Mouse (Mus musculus): ENCODE results near the gene Gnb3.
"Not testable (repeated sequence)": the region's sequence is repeated elsewhere in the genome, so short reads cannot be mapped to it uniquely, and the experiment has no call there.

Gene Gnb3

DNA sequence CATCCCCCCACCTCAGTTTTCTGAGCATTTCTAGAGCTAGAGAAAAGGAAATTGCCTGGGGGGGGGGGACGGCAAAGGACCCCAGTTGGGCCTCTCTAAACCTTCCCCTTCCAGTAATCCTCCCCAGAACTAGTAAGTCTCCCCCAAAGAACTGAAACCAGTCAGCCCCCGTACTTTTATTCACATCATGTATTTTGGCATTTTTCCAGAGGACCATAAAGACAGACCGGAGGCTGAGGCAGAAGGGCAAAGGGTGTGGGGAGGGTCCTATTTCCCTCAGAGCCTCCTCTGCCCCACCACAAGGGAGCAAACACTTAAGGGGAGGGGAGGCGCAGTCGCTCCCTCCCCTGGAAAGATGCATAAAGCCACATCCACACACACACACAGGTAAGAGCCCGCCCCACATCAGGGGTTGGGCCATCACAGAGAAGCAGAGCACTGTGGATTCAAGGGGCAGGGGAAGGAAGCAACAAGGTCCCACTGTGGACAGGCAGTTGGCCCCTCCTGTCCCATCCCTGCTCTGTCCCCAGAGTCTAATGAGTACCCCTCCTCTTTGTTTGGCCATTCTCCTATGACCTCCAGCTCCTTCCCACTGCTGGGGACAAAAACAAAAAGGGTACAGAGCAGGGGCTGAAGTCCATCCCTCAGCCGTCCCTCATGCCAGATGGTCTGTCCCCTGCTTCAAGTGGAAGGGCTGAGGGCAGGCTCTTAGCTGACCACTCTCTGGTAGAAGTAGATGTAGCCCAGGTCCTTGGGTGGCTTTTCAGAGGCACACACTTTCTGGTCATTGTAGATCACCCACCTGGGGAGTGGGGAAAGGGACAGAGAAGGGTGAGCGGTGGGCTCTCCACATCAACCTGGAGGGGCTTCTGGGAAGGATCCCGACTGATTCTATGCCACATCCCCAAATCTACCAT is 25.0 kb downstream of the Gnb3 start:
- peak in 1 of 2 experiments; percentile 17 for DNase-seq

DNA sequence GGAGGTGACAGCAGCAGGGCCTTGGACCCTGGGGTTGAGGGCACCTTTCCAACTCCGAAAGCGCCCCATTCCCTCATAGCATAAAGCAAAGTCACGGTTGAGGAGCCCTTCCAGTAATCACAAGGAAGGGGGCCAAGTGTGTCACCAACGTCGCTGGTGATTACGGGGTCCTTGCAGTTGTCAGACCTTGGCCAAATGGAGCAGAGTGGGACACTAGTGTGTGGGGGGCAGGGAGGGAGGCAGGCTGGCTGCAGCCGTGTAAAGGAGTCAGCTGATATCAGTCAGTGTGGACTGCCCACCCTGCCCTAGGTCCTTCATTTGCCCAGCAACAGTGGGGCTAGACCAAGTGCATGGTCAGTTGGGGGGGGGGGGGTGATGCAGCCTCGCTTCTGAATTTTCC is 25.6 kb downstream of the Gnb3 start:
- peak in 1 of 2 experiments; percentile 44 for DNase-seq

DNA sequence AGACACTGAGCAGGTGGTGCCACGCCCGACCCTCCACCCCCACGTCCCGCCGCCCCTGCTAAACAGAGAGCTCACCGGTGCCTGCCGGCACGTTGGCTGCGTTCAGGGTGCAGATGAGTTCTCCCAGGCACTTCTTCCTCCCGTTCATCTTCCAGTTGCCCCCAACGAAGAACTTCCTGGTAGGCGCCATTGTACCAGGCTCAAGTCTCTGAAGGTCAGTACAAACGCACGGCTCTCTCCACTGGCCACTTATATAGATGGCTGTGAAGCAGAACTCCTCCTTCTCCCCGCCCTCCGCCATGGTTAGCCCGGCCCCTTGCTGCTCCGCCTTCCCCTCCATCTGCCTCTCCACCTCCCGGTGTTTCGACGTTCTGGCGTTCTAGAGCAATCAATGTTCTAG is 26.1 kb downstream of the Gnb3 start, which contains the start of gene Tpi1:
TSS of gene Tpi1 (minus strand) at position 364 of the 400 bp plus-strand sequence.
- peak; percentile 93 to 94 for DNase-seq

DNA sequence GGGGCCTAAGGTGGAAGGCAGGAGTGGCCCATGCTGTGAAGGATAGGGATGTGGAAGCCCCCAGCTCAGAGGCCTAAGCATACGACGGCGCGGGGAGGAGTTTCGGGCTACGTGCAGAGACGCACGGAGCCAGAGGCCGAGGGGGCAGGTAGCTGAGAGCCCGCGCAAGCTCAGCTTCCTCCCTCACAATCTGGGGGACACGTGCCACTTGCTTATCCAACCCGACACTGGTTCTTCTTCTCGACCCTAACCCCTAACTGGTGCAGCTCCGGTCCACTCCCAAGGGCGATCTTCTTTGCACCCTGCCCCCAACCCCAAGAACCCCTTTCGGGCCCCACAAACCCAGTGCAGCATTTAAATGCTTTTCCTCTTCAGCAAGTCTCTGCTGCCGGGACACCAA is 26.6 kb downstream of the Gnb3 start:
- DNase-seq: peak; percentile 69 to 71

DNA sequence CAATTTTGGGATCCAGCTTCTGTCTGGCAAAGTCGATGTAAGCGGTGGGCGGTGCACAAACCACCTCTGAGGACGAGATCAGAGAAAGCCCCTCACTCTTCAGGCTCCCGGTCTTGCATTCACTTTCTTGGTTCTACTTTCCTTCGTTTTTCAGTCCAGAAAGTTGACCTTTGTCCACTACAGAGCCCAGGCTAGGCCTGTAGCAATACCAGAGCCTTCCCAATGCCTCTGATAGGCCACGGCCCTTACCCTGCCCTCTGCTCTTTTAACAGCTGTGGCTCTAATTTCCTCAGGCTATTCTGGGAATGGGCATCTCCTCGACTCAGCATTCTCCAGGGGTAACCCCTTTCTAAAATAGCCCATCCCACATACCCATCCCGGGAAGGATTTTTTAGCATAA is 27.2 kb downstream of the Gnb3 start:
- no peak for DNase-seq

DNA sequence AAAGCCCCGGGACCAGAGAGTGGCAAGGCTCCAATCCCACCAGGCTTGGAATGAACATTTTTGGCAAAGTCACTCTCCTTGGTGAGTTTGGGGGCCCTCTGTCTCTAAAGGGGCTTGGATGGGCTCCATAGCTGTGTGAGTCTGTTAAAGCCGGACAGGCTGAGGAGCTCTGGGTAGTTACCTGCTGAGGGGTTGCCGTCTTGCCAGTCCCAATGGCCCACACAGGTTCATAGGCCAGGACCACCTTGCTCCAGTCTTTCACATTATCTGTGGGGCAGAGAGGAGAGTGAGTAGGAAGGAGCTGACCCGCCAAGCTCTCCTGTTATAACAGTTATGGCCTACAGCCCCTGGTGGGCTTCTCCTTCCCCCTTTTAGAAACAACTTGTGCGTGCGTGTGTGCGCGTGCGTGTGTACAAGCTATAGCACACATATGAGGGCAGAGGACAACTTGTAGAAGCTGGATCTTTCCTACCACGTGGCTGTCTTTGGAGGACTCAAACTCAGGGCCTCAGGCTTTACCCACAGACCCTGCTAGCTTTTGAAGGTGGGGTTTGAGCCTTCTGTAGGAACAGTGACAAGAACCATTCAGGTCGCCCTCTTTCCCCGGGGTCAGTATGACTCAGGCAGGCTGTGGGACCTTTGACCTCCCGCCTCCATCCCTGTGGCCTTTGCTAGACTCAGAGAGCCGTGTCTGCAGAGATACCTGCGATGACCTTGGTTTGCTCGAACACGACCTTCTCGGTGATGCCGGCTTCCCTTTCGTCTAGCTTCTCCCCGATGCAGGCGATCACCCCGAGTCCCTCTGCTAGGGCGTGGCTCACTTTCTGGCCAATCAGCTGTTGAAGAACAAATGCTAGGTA is 28.1 kb downstream of the Gnb3 start:
- DNase-seq: no peak

DNA sequence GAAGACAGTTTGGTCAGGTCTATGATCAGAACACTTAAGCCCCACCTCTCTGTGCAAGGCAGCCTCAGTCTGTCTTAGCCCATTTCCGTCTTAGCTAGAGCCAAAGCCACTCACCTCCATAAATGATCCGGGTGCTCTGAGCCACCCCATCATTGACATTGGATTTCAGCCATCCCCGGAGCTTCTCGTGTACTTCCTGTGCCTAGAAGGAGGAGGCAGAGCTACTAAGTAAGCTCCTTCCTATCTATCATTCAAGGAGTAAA is 28.7 kb downstream of the Gnb3 start:
- DNase-seq: no peak

DNA sequence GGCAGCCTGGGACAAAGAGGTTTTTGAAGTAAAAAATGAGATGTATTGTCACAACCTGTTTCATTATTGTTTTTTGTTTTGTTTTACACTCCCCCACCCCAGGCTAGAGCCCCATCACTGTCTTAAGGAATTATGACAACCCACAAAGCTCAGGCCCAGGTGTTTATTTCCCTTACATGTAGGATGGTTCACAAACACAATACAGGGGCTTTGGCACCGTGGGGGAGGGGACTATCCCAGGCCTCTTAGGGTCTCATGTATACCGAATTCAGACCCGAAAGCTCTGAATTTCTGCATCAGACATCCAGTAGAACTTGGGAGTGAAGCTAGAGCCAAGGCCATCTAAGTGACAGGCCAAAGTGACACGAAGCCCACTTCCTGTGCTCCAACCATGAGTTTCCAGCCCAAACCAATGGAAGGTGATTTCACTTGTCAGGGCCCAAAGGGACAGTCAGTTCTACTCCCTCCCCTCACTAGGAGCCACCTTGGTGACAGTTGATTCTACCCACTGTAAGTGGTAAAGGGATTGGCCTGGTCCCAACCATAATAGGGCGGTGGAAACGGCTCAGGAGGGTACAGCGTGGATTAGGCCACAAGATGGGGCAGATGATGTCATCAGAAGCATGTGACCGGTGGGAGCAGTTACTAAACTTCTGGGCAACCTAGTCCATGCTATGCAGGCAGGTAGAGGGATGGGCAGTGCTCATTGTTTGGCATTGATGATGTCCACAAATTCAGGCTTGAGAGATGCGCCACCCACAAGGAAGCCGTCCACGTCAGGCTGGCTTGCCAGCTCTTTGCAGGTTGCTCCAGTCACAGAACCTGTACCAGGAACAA is 29.3 kb downstream of the Gnb3 start:
- not testable (repeated sequence) for DNase-seq

DNA sequence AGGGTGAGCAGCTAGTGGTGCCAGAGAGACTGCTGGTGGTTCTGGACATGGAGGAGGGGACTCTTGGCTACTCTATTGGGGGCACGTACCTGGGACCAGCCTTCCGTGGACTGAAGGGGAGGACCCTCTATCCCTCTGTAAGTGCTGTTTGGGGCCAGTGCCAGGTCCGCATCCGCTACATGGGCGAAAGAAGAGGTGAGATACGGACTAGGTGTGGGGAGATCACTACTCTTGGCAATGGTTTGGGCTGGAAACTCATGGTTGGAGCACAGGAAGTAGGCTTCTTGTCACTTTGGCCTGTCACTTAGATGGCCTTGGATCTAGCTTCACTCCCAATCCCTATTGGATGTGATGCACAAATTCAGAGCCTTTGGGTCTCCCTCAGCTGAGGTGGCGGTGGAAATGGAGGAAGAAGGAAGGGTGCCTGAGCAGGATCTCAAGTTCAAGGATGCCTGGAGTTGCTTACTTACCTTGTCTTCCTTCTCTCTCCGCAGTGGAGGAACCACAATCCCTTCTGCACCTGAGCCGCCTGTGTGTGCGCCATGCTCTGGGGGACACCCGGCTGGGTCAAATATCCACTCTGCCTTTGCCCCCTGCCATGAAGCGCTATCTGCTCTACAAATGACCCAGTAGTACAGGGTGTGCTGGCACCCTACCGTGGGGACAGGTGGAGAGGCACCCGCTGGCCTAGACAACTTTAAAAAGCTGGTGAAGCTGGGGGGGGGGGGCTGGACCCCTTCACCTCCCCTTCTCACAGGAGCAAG is 30.1 kb downstream of the Gnb3 start:
- DNase-seq: no peak

DNA sequence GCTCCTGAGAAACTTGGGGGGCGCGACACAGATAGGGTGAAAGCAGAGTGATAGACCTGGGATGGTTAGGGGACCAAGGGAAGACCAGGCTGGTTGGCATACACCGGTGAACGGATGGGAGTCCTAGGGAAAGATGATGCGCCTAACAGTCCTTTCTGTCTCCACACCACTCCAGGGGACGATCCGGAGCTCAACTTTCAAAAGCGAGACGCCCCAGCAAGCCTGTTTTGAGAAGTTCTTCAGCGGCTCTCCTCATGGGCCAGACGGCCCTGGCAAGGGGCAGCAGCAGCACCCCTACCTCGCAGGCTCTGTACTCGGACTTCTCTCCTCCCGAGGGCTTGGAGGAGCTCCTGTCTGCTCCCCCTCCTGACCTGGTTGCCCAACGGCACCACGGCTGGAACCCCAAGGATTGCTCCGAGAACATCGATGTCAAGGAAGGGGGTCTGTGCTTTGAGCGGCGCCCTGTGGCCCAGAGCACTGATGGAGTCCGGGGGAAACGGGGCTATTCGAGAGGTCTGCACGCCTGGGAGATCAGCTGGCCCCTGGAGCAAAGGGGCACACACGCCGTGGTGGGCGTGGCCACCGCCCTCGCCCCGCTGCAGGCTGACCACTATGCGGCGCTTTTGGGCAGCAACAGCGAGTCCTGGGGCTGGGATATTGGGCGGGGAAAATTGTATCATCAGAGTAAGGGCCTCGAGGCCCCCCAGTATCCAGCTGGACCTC is 30.9 kb downstream of the Gnb3 start:
- peak; percentile 89 to 91 for DNase-seq

DNA sequence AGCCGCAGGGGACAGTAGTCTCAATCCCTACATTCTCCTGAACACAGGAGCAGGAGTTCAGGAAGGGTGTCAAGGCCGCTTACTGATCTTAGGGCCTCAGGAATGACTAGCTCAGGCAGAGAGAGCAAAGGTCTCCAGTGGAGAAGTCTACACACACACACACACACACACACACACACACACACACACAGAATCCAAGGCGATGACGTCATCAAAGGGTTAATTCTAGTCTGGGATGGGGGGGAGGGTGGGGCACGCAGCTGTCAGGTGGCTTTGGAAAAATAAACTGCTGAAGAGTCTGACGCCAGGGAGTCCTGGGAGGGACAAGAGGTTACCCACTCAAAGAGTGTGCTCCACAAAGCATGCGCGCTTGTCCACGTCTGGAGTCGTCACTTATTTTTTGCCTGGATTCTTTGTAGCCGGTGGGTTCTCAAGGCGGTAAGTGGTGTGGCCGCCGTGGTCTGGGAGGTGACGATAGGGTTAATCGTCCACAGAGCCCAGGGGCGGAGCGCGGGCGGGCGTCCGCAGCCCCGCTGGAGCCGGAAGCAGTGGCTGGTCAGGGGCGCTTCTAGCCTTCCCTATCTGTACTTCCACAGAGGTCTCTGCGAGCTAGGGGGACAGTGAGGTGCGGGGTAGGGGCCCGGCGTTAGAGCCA is 31.6 kb downstream of the Gnb3 start, which contains the start of gene Spsb2:
TSS of gene Spsb2 (plus strand) at position 304 of the 655 bp plus-strand sequence.
- peak; percentile 87 to 92 for DNase-seq

DNA sequence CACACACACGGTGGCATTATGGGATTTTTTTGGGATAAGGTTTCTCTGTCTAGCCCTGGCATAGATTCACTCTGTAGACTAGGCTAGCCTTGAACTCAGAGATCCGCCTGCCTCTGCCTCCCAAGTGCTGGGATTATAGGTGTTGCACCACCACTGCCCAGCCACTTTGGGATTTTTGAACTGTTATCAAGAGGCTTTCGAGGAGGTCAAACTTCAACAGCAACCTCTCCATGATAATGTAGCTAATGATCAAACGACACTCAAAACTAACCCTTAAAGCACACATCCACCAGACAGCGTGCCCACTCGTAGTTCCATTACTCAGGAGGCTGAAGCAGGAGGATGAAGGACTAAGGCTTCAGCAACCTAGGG is 32.1 kb downstream of the Gnb3 start:
- DNase-seq: no peak

DNA sequence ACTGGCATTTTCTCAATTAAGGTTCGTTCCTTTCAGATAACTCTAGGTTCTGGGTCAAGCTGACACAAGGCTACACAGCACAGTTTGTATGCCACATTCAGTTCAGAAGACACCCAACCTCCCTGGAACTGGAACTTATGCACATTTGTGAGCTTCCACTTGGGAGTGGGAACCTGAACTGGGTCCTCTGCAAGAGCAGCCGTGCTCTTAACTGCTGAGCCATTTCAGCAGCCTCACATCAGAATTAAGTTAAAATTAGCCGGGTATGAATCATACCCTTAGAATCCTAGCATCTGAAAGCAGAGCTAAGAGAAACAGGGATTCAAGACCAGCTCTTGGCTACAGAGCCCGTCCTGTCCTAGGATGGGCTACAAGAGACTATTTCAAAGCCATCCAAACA is 32.7 kb downstream of the Gnb3 start:
- no peak for DNase-seq

DNA sequence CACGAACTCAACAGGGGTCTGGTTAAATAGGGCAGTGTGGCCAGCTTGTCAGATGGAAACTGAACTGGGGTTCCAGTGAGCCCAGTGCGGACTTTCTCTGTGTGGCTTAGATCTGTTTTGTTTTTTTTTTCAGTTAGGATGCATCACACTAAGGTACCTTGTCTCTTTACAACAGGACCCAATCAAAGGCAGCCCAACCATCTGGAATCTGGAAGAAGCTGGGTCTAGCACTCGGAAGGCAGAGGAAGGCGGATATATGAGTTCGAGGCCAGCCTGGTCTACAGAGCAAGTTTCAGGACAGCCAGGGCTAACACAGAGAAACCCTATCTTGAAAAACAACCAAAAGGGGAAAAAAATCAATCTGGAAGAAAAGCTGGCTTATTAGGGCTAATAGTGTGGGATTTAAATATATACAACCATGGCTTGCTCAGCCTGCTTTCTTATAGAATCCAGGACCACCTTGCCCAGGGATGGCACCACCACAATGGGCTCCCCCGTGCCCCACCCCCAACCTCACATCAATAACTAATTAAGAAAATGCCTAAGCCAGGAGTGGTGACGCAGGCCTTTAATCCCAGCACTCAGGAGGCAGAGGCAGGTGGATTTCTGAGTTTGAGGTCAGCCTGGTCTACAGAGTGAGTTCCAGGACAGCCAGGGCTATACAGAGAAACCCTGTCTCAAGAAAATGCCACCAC is 33.5 kb downstream of the Gnb3 start:
- peak in 1 of 2 experiments; percentile 16 for DNase-seq

DNA sequence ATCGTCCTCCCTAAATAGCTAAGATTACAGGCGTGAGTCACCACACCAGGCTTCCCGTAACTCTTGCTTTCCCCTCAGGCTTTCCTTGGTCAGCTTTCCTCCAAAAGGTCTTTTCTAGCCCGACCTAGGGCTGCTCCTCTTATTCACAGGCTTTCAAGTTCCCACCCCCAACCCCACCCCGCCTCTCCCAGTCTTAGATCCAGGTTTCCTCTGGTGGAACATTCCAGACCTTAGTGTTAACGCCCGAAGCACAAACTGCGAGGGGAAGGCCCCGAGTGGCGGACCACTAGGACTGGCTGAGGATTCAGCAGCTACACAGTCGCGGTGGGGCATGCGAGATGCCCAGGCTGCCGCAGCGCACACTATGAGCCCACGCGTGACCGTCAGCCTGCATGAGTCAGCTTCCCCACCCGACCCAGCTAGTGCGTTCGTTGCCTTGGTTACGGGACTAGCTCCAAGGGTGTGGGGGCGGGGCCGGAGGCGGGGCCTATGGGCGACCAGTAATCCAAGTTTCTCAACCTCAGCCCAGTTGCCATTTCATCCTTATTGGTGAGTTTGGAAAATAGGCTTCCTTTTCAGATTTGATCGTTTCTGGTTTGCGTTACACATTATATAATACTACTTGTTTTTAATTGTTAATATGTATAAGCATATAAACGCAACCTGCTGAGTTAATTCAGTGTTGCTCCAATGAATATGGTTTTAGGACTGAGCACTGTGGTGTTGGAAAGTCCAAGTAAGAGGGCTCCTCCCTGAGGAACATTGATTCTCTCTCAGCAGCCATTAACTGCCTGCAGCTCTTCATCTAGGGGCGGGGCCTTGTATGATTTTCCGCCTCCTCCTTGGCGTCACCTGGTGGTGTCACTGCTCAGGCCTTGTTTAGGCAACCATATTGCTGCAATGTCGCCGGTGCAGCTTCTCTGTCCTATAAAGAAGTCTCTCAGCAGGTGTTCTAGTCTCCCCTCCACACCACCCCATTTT is 34.4 kb downstream of the Gnb3 start:
- DNase-seq: peak; percentile 95

DNA sequence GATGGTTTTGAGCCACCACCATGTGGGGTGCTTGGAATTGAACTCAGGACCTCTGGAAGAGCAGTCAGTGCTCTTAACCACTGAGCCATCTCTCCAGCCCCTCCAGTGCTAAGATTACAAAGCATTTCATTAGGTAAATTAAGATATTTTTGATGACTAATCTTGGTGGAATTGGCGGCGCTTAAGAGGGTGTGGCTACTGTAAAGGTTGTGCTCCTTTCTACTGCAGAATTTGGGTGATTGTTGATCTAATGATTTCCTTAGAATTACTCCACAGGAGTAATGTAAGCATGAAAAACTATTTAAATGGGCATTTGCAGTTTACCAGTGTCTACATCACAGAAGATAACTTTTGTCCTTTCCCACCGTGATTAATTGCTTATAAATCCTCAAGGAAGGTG is 35.7 kb downstream of the Gnb3 start:
- DNase-seq: no peak

DNA sequence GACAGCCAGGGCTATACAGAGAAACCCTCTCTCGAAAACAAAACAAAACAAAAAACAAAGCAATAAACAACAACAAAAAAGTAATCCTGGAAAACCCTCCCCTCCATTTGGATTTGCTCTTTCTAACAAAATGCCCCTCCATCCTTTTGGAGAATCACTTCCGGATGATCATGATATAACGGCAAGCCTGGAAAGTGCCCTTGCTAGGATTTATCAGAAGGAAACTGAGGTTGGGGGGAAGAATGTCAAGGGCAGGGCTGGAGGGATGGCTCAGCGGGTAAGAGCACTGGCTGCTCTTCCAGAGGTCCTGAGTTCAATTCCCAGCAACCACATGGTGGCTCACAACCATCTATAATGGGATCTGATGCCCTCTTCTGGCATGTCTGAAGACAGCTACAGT is 36.4 kb downstream of the Gnb3 start:
- DNase-seq: peak in 1 of 2 experiments; percentile 10

DNA sequence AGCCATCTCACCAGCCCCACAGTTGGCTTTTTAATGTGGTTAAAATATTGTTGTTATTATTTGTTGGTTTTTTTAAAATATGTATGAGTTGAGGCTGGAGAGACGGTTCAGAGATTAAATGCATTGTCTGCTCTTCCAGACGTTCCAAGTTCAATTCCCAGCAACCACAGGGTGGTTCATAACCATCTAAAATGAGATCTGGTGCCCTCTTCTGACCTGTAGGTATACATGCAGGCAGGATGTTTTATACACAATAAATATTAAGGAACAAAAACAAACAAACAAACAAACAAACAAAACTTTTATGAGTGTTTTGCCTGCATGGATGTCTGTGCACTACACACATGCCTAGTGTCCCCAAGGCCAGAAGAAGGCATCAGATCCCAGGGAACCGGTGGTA is 37.0 kb downstream of the Gnb3 start:
- DNase-seq: no peak

DNA sequence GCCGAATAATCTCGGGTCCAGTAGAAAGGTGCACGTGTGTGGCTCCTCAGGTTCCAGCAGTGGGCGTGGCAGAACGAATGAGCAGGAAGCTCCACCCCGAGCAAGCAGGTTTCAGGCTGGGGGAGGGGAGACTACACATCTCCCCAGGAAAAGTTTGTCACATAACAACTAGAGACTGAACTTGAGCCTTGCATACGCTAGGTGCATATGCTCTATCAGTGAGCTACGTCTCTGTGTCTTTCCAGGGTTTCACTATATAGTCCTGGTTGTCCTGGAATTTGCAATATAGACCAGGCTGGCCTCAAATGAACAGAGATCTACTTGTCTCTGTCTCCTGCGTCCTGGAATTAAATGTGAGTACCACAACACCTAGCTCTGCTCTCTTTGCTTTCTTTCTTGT is 37.7 kb downstream of the Gnb3 start:
- DNase-seq: not testable (repeated sequence)
